Mouse (Mus musculus) subcutaneous adipose tissue, adult 2 months (tissue): ENCODE data around the gene Slc4a11. TPM values are rescaled to one million over a fixed set of nuclear protein-coding genes. Genes with fewer than 3 reads are reported as not detected.

Experiments
- polyA plus RNA-seq: library from polyadenylated mRNA; depleted of rRNA; stranded (reverse); fragments of >200 nt; gene quantifications from 2 replicates; pipeline ENCODE4 v1.2.3, GENCODE M21; 2012; ENCODE audit warnings: low replicate concordance; rRNA removed

The Slc4a11 gene
- polyA plus RNA-seq: 4.9 and 8.8 TPM in 2 replicates

DNA sequence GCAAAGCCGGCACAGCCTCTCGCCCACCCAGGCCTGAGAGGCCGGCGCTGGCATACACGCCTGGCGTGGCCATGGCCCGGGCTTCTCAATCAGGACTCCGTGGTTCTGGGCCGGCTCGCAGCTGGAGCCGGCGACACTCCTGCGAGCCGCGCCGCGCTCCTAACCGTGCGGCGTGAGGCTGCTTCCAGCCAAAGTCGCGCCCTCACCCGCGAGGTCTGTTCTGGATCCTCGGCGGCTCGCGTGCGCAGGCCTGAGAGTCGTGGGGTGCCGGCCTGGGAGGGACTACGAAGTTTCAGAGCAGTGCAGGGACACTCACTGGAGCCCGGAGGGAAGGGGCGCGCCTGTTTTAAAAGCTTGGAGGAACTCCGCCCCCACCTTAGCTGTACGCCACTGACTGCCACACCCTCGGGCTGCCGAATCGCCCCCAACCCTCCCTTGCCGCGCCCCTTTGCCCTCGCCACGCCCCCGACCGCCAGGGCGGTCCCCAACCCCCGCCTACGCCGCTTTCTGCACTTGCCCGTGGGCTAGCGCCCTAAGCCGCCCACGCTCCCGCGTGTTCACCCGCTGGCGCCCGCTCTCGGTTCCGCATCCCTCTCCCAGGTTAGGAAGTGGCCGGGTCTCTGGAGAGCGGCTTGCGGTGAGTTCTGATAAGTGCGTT is at the start of gene Slc4a11:
Slc4a11 (minus strand) TSS at position 367 of the 658 bp plus-strand sequence.

GRCm38 (mm10) chr2:130667559-130667958 is 29.8 kb downstream of the Slc4a11 start, which contains the start of gene Itpa:
TSS of gene Itpa (plus strand) at chr2:130667610.

GRCm38 (mm10) chr2:130664102-130664701 is 33.1 kb downstream of the Slc4a11 start, which contains the start of gene Ddrgk1:
TSS of gene Ddrgk1 (minus strand) at chr2:130664659.

DNA sequence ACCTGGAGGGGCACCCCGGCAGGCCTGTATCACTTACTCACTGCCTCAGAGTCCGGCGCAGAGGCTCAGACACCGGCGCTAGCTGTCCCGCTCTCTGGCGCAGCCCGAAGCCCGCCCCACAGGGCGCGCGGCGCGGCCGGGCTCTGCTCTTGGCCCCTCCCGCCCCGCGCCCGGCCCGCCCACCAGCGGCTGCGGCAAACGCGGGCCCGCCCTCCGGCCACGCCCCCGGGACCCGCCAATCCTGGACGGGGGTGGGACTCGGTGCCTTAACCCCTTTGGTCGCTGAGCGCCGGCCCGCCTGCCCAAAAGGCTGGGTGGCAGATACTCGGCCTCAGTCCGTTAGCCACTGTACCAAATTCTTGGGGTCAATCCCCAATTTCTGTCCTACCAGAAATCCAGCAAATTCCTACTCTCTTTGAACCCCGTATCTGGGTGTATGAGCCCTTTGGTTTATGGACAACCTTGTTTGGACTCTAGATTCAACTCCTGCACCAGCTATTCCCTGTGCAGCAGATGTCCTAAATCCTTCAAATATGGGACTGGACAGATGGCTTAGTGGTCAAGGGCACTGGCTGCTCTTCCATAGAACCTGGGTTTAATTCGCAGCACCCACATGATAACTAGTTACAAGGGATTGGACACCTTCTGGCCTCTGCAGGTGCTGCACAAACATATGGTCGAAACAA is 54.5 kb downstream of the Slc4a11 start, which contains the start of gene Lzts3:
Lzts3 (minus strand) TSS at position 120 of the 686 bp plus-strand sequence.

Other genes starting within 250 kb of the Slc4a11 start
- 84.9 and 95.5 TPM in 2 replicates for gene Ptpra, start 247.2 kb downstream of the Slc4a11 start, polyA plus RNA-seq
- 49.8 and 87.9 TPM in 2 replicates for gene Mrps26, start 133.8 kb downstream of the Slc4a11 start, polyA plus RNA-seq
- not detected in 2 replicates for gene Oxt, start 121.3 kb downstream of the Slc4a11 start, polyA plus RNA-seq
- gene Avp, start 115.0 kb downstream of the Slc4a11 start, polyA plus RNA-seq: not detected in 2 replicates
- 2.3 and 4.1 TPM in 2 replicates for gene Fastkd5, start 67.5 kb downstream of the Slc4a11 start, polyA plus RNA-seq
- gene Ubox5, start 67.5 kb downstream of the Slc4a11 start, polyA plus RNA-seq: 7.5 and 9.7 TPM in 2 replicates
- 7.4 and 29.0 TPM in 2 replicates for gene Lzts3, start 54.7 kb downstream of the Slc4a11 start, polyA plus RNA-seq
- gene Ddrgk1, start 32.9 kb downstream of the Slc4a11 start, polyA plus RNA-seq: 71.0 and 76.8 TPM in 2 replicates
- 35.6 and 38.2 TPM in 2 replicates for gene Itpa, start 29.9 kb downstream of the Slc4a11 start, polyA plus RNA-seq
- gene 4930402H24Rik, start 208.9 kb upstream of the Slc4a11 start, polyA plus RNA-seq: 124 and 141 TPM in 2 replicates
- 17.4 and 22.1 TPM in 2 replicates for gene Atrn, start 209.0 kb upstream of the Slc4a11 start, polyA plus RNA-seq